Mouse (Mus musculus) ES-Bruce4 (cell line): Measurements from ENCODE around the gene Capzb. TPM values are rescaled to one million over a fixed set of nuclear protein-coding genes. Genes with fewer than 3 reads are reported as not detected.

ENCODE experiments used
- H3K27ac ChIP-seq: 2 replicates; pipeline ENCODE4 v1.5.1; 2012; ENCODE audit warnings: low read length, inconsistent platforms; ENCODE audit not compliant: insufficient read depth
- H3K27me3 ChIP-seq: 2 replicates; pipeline ENCODE4 v1.6.1; 2012; ENCODE audit warnings: mild to moderate bottlenecking, low read length, inconsistent platforms; ENCODE audit not compliant: control insufficient read depth, poor library complexity, insufficient read depth, severe bottlenecking
- H3K36me3 ChIP-seq: 2 replicates; pipeline ENCODE4 v1.6.1; 2012; ENCODE audit warnings: inconsistent platforms, mild to moderate bottlenecking, low read length, moderate library complexity; ENCODE audit not compliant: control insufficient read depth, poor library complexity, insufficient read depth, severe bottlenecking
- H3K4me1 ChIP-seq: one replicate; pipeline ENCODE4 v1.8.1; 2011; ENCODE audit warnings: low read length; ENCODE audit not compliant: control insufficient read depth, insufficient read depth
- H3K4me3 ChIP-seq: 2 replicates; pipeline ENCODE4 v1.5.1; 2011; ENCODE audit warnings: low read depth, mild to moderate bottlenecking, low read length
- H3K9ac ChIP-seq: 2 replicates; pipeline ENCODE4 v1.6.1; 2012; ENCODE audit warnings: low read depth, mild to moderate bottlenecking, inconsistent platforms; ENCODE audit not compliant: poor library complexity, severe bottlenecking
- H3K9me3 ChIP-seq: replicated peaks from 2 replicates; pipeline ENCODE4 v1.6.1; 2012; ENCODE audit warnings: mild to moderate bottlenecking, low read length, inconsistent platforms; ENCODE audit not compliant: control insufficient read depth, poor library complexity, insufficient read depth, severe bottlenecking
- CTCF ChIP-seq: IDR thresholded peaks from one replicate; pipeline ENCODE4 v1.8.1; 2011; ENCODE audit warnings: low read depth, low read length
- EP300 ChIP-seq: IDR thresholded peaks from 2 replicates; pipeline ENCODE4 v1.6.1; 2011; ENCODE audit warnings: low read depth, low read length; ENCODE audit not compliant: insufficient read depth
- POLR2A ChIP-seq: IDR thresholded peaks from one replicate; pipeline ENCODE4 v1.8.1; 2011; ENCODE audit warnings: low read length; ENCODE audit not compliant: insufficient read depth
- polyA plus RNA-seq: library from polyadenylated mRNA; stranded (reverse); fragments of >200 nt; gene quantifications from 2 replicates; pipeline ENCODE4 v1.2.4, GENCODE M21; 2011; ENCODE audit warnings: low read depth; ENCODE audit not compliant: missing spikeins, insufficient read depth, insufficient read length

The Capzb gene
- polyA plus RNA-seq, 1 experiment, result 299 TPM

- Histone ChIP-seq H3K9me3 (no peaks in the 10 kb centered on the region), H3K4me1 (peaks cover 4% of the 10 kb centered on the region), H3K27me3 (no peaks in the 10 kb centered on the region), H3K4me3 (no peak overlapping the region), H3K9ac (no peak overlapping the region), H3K27ac (no peak overlapping the region), H3K36me3 (no peaks in the 10 kb centered on the region)
- TF ChIP-seq POLR2A, result no peak
Observed at GRCm38 (mm10) chr4:139208236-139209129, 15.8 kb downstream of the Capzb start.

- Histone ChIP-seq H3K27me3 (no peaks in the 10 kb centered on the region), H3K27ac (no peak overlapping the region), H3K9ac (no peak overlapping the region), H3K36me3 (no peaks in the 10 kb centered on the region), H3K4me3 (peak overlapping the region; percentile 13; the same call in 1 of the 2 replicates), H3K9me3 (no peaks in the 10 kb centered on the region), H3K4me1 (peaks cover 4% of the 10 kb centered on the region)
- TF ChIP-seq EP300 (no peak), POLR2A (no peak), CTCF (no peak)
Observed at GRCm38 (mm10) chr4:139209130-139209840, 16.6 kb downstream of the Capzb start.

DNA sequence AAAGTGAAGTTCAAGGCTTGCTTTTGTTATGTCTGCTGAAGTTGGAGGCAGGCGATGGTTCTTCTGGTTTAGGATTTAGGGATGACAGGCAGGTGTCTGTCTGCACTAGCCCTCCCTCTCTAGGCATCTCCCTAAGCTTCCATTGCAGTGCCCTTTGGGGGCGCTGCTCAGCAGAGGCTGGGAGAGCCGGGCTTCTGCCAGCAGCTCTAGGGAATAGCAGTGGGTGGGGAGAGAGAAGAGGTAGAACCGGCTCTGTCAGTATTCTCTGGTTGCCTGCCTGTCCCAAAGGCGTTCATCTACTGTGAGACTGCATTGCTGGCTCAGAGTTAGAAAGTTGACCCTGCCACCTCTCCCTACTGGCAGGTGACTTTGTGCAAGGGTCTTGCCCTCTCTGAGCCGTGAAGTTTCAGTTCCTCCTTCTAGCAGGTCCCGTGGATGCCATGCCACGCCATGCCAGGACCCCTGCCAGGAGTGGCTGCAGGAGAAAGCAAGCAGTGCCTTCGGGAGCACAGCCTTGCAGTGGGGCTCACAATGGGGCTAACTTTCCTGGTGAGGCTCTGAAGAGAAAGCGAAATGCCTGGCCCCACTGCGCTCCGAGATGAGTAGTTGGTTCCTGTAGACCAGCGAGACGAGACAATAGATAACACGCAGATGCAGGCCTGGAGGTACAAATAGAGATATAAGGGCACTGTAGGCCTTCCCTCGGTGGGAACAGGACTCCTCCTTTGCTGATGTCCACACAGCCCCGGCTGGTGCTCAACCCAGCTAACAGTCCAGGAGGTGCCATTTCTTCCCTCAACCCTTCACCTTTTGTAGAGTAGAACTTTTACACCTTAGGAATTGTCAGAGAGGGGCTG is 19.5 kb downstream of the Capzb start:
- H3K4me3 ChIP-seq, result no peak overlapping the region
- TF ChIP-seq CTCF (peak; percentile 60), POLR2A (no peak)
- peaks cover 5% of the 10 kb centered on the region for H3K4me1 ChIP-seq
- no peak overlapping the region for H3K9ac ChIP-seq
- H3K27me3 ChIP-seq, result no peaks in the 10 kb centered on the region
- H3K27ac ChIP-seq, result no peak overlapping the region
- no peaks in the 10 kb centered on the region for H3K36me3 ChIP-seq
- no peaks in the 10 kb centered on the region for H3K9me3 ChIP-seq

- no peak overlapping the region for H3K9ac ChIP-seq
- H3K4me1 ChIP-seq, result peaks cover 5% of the 10 kb centered on the region
- no peak overlapping the region for H3K4me3 ChIP-seq
- no peaks in the 10 kb centered on the region for H3K36me3 ChIP-seq
- no peaks in the 10 kb centered on the region for H3K27me3 ChIP-seq
- no peak overlapping the region for H3K27ac ChIP-seq
- no peaks in the 10 kb centered on the region for H3K9me3 ChIP-seq
- no peak for TF ChIP-seq EP300
- TF ChIP-seq POLR2A, result no peak
- no peak for TF ChIP-seq CTCF
Observed at GRCm38 (mm10) chr4:139213086-139213485, 20.4 kb downstream of the Capzb start.

DNA sequence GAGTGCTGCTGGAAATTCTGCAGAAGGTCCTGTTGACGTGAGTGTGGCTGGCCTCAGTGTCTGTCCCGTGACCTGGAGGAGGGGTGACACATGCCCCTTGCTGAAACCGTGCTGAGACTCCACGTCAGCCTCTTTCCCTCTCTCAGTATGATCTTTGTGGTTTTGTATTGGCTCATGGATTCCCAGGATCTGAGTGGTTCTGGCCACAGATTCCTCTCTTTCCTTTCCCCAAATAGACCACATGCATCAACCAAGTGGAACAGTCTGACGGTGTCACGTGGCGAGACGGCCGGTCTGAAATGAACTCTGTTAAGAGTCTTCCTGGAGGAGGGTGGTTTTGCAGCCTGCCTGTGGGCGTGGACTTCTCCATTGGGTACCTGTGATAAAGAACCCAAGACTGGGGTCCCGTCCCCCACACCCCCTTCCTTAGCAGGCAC is 21.3 kb downstream of the Capzb start:
- H3K9me3 ChIP-seq, result no peaks in the 10 kb centered on the region
- peaks cover 5% of the 10 kb centered on the region for H3K4me1 ChIP-seq
- TF ChIP-seq CTCF, result no peak
- no peak for TF ChIP-seq POLR2A
- no peak for TF ChIP-seq EP300
- H3K27ac ChIP-seq, result no peak overlapping the region
- H3K4me3 ChIP-seq, result no peak overlapping the region
- no peaks in the 10 kb centered on the region for H3K27me3 ChIP-seq
- H3K9ac ChIP-seq, result no peak overlapping the region
- no peaks in the 10 kb centered on the region for H3K36me3 ChIP-seq

DNA sequence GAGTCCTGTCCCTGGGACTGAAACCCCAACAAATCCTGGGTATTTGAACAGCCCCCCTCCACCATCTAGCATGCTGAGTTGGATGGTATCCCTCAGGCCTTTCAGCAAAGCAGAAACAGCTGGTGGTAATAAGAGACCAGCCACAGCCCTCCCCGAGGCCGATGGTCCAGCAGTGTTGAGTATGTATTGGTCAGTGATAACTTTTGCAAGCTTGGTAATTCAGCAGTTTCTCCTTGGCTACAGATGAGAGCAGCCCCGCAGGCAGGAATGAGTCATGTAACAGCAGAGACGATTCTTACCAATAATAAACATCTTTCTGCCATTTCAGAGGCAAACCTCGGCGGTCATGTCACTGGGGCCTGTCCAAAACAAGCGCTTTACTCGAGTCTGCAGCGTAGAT is 23.9 kb downstream of the Capzb start:
- H3K4me1 ChIP-seq, result peaks cover 5% of the 10 kb centered on the region
- no peak overlapping the region for H3K4me3 ChIP-seq
- TF ChIP-seq POLR2A (no peak), CTCF (no peak), EP300 (no peak)
- H3K9me3 ChIP-seq, result no peaks in the 10 kb centered on the region
- no peaks in the 10 kb centered on the region for H3K36me3 ChIP-seq
- H3K27ac ChIP-seq, result no peak overlapping the region
- no peak overlapping the region for H3K9ac ChIP-seq
- H3K27me3 ChIP-seq, result no peaks in the 10 kb centered on the region
